Mouse (Mus musculus): ENCODE results near the gene Arhgef17.

DNA sequence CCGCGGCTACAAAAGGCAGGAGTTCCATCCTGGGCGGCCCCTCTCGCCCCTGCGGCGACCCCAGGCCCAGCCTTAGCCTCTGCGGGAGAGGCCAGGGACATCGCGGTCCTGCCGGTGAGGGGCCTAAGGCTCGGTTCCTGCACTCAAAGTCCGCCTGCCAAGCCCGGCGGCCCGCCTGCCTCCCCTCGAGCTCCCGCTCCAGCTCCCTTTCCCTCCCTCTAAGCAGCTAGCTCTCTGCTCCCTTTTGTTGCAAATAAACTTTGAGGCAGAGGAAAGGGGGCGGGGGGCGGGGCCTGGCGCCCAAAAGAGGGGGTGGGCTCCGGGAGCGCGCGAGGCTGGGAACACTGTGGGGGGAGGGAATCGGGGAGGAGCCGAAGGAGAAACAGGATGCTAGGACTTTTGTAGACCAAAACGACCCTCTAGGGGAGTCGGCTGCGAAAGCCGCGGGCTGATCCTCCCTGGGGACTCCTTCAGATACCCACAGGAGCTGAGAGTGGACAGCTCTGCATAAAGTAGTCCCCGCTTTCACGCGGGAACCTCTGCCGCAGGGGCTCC, at the start of gene Arhgef17:
- TF ChIP-seq GATA1 (IDR thresholded peaks at IDR 0.05; ENCODE audit: borderline replicate concordance, low read length) (no peak), FLI1 (IDR thresholded peaks at IDR 0.05; ENCODE audit: low read length) (no peak)
